Mouse (Mus musculus) left cerebral cortex, adult 11 months (tissue): ENCODE data around the gene Adrm1.

Experiments used
- DNase-seq: peaks from one replicate; pipeline ENCODE4 v3.0.0; 2022; ENCODE audit warnings: low spot score

Gene Adrm1

DNA sequence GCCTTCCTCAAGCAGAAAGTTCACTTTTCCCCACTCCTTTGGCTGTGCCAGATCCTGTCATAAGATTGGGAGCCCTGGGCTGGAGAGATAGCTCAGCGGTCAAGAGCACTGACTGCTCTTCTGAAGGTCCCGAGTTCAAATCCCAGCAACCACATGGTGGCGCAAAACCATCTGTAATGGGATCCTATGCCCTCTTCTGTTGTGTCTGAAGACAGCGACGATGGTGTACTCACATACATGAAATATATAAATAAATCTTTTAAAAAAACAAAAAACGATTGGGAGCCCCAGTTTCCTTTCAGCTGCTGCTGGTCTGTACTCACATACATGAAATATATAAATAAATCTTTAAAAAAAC, 13.4 kb downstream of the Adrm1 start:
- no peak for DNase-seq

DNA sequence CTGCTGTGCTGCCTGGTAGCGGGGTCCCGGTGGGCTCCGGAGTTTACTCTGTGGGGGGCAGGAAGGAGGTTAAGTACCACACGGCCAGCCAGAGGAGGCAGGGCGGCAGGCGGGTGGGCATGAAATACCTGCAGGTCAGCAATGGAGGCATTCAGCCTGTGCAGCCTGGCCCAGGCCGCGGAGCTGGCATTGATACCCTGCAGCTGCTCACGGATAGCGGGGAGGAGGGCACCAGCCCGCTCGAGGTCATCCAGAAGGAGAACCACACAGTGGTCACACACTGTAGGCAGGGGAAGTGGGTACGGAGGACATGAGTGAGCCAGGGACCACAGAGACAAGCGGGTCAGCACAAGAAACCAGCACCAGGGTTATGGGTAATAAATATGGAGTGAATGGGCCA, 14.4 kb downstream of the Adrm1 start:
- DNase-seq: no peak

DNA sequence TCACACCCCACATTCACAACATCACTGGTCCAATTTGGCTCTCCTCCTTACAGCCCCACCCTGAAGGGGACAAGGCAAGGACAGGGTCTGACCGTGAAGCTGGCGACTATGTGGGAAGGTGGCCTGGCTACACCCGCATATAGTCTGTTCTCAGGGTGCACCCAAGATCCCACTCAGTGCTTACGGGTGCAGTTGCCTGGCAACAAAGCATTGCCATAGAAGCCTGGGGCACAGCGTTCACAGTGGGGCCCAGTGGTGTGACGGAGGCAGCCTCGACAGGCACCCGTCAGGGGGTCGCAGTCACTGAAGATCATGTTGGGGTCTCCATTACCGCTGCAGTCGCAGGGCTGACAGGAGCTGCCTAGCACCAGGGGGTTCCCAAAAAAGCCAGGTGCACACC, 16.1 kb downstream of the Adrm1 start:
- no peak for DNase-seq

DNA sequence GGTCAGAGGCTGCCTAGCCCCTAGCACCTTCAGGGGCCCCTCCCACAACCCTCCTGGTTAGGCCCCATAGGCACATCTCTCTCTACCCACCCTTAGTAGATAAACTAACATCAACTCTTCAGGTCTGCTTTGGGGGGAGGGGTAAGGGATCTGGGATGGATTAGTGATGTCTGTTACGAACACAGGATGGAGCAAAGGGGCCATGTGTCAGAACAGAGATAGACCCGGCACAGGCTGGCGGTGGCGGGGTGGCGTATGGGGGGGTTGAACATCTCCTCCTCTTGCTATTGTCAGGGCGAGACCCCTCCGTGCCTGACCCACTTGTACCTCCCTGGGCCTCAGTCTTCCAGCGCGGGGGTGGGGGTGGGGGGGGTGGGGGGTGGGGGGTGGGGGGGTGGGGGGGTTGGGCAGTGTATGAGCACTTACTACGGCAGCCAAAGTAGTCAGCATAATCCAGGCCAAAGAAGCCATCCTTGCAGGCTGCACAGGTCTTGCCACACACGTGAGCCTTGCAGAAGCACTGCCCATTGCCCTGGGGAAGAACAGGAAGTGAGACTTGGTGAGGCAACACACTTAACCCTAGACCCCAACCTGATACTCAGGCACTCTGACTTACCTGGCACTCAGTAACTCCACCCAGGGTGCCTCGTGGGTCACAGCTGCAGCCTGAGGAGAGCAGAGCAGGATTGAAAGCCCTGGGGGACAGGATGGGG, 25.5 kb downstream of the Adrm1 start:
- DNase-seq: no peak

DNA sequence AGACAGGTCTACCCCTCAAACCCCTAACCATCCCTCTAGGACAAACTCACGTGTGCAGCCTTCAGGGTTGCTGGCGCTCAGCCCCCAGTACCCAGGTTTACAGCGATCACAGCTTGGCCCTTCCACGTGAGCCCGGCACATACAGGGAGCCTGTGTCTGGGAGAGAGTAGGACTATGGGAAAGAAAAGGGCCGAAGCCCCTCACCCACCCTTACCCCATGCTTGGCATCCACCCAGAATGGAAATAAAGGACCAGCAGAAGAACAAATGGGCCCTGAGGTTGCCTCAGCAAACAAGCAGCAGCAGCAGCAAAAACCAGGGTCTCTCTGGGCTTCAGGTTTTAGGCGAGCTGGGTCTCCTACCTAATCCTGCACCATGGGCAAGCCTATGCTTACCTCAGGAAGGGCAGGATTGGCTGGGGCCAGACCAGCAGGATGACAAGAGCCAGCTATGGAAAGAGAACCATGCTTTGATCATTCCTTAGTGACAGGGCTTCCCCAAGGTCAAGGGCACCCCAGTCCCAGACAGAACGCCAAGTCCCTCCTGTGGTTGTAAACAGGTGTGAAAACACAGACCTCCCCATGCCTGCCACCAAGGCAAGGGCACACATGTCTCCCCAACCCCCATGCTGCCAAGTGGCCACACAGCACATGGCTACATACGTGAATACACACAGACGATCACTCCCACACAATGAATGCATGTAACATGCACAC, 26.2 kb downstream of the Adrm1 start:
- DNase-seq: no peak

DNA sequence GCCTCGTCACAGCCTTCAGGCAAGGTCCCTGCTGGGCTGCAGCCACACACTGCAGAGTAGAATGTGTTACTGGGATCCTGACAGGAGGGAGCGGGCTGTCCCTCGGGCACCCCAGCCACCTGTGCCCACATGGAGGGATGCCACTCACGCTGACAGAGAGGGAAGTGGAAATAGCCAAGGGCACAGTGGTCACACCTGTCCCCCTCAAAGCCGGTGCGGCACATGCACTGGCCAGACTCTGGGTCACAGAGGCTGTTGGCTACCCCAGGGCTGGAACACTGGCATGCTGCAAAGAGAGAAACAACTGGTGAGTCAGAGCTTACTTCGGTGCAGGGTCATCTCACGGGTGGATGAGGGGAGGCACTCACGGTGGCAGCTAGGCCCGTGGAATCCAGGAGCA, 27.5 kb downstream of the Adrm1 start:
- DNase-seq: no peak

DNA sequence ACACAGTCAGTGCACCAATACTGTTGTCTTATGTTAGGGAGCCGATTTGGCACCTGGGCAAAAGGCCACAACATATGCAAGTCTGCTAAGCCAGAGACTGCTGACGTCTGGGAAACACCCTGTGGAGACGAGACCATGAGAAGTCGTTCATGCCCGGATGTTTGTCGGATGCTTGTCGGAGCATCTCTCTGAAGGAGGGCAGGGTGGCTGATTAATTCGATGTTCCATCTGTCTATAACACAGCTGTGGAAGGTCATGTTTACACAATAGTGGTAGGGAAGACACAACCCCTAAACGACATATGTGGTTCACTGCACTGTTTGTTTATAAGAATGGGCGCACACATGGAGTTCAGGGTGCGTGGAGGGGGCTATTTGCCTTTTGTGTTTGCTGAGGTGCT, 29.4 kb downstream of the Adrm1 start:
- no peak for DNase-seq

DNA sequence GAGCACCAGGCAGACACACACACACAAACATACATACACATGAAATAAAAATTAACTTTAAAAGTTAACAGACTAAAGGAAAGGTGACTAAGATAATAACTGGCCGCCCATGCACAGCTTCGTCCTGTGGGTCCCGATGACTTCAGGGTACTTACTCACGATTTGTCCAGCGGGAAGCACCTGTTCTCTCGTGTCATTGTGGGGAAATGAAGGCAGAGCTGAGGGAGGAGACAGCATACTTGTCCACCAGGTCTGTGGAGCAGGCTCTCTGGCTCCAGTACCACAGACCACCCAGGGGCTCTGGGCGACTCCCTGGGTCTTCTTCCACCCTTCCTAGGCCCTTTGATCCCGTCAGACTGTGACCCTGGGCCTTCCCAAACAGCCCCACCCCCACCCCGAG, 30.0 kb downstream of the Adrm1 start:
- no peak for DNase-seq

DNA sequence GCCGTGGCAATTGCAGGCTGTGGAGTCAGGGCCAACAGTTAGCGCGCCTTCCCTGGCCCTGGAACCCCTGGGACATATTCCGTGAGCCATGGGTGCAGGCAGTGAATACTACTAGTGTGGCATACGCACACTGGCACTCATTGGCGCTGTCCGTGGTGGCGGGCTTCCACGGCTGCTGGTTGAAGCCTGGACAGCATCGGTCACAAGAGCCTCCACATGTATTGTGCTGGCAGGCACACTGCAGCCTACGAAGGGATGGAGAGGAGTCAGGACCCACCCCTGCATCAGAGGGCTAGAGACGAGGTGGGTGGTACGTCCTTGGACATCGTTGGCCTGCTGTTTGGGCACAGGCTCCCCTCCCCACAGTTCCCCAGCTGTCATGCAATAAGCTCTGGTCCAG, 31.0 kb downstream of the Adrm1 start:
- DNase-seq: no peak

DNA sequence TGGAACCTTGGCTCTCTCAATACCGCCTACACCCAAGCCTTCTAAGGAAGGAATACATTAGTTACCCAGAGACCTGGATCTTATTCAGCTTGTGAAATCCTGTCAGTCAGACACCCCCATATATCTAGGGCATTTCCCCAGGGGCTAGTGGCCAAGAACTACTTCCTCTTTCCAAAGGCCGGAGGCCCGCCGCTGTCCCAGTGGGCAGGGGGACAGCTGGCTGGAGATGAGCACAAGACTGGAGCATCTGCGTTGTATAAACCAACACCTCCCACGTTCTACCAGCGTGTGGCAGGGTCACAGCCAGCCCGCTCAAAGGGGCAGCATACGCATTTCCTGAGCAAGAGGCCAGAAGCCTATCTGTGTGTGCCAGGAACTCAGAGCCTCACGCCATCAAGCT, 31.5 kb downstream of the Adrm1 start:
- no peak for DNase-seq

DNA sequence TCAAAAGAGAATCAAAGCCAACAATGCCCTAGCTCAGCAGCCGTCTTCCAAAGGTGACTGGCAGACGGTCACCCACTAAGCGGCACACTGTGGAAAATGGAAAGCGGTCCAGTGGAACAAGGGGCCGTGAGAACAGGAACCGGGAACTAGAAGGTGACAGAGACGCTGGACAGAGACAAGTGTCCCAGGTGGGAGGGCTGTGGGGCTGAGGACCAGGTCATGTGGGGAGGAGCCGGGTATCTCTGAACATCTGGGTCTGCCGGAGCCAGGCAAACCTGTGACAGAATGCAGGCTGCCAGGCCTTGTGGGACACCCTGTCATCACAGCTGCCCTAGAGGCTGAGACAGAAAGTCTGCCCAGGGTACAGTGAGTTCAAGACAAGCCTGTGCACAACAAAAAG, 33.2 kb downstream of the Adrm1 start:
- no peak for DNase-seq

DNA sequence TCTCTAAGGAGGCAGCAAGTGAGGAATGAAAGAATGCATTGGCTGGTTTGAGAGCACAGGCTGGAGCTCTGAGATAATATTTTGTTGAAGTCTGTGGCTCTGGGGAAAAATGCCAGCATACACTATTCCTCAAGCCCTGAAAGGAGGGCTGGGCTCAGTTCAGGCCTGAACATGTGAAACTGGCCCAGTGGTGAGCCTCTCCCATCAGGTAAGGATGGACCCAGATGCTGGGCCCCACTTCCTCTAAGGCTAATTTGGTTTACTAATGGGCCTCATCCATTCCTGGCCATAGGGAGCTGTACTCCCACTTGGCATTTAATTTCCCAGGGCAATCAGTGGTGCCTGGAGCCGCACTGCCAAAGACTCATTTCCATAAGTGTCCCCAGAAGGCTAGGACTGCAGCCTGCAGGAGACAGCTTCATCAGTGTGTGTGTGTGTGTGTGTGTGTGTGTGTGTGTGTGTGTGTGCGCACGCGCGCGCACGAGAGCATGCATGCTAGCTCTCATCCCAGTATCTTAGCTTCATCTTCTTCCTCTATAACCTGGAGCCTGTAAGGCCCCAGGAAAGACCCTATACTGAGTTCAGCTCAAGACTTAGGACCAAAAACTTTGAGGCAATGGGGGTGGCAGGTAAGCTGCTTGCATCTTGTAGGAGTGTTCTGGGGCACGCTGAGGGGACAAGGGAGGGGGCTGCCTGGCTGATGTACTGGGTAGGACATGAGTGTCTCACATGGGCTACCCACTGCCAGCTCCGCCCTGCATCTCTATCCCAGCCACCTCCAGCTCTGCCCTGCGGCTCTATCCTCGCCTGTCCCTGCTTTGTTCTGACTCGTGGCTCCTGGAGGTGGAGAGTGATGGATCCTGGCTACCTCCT, 34.0 kb downstream of the Adrm1 start:
- DNase-seq: no peak

DNA sequence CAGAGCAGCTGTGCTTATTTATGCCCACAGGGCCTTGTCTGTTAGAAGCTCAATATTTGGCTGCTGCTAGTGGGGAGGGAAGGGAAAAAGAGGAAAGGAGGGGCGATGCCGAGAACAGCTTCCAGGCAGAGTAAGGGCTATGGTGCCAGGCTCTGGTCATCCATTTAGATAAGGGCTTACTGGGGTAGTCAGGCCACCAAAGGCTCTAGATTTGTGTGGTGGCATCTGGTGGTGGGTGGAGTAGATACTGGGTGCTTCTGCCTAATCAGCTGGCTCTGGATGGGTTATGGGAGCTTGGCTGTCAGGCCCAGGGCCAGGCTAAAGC, 34.6 kb downstream of the Adrm1 start:
- no peak for DNase-seq

DNA sequence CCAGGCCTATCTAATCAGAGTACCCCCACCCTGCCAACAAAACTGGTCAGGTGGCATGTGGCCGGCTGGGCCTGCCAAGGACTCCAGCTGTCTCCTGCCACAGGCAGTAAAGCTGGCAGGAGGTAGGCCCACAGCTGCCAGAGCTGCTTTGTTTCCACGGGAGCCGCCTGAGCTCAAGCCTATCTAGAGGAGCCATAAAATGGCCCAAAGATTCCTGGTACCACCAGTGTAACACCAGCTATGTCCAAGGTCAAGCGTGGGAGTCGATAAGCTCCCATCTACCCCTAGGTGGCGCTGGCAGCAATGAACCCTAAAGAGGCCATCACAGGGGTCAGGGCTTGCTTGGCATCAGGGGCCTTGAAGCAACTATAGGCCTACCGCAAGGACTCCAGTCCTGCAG, 36.6 kb downstream of the Adrm1 start:
- DNase-seq: no peak

DNA sequence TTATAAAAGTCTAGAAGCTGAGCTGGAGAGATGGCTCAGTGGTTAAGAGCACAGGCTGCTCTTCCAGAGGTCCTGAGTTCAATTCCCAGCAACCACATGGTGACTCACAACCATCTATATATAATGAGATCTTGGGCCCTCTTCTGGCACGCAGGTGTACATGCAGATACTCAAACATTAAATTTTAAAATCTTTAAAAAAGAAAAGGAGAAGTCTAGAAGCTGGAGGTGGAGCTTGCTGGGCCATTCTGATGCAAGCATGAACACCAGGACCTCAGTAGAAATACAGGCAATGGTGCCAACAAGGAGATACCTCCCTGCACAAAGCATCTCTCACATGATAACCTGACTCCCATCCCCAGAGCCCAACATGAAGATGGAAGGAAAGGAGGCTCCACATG, 37.7 kb downstream of the Adrm1 start:
- DNase-seq: no peak

DNA sequence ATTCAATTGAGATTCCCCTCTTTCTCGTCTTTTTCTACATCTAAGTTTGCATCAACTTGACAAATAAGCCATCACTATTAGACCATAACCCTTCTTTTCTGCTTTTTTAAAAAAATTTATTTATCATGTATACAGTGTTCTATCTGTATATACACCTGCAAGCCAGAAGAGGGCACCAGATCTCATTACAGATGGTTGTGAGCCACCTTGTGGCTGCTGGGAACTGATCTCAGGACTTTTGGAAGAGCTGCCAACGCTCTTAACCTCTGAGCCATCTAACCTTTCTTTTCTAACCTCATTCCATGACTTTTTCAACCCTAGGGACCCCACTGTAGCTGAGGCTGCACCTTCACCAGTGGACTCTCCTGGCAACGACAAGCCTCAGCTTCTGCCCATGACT, 41.0 kb downstream of the Adrm1 start:
- DNase-seq: no peak

DNA sequence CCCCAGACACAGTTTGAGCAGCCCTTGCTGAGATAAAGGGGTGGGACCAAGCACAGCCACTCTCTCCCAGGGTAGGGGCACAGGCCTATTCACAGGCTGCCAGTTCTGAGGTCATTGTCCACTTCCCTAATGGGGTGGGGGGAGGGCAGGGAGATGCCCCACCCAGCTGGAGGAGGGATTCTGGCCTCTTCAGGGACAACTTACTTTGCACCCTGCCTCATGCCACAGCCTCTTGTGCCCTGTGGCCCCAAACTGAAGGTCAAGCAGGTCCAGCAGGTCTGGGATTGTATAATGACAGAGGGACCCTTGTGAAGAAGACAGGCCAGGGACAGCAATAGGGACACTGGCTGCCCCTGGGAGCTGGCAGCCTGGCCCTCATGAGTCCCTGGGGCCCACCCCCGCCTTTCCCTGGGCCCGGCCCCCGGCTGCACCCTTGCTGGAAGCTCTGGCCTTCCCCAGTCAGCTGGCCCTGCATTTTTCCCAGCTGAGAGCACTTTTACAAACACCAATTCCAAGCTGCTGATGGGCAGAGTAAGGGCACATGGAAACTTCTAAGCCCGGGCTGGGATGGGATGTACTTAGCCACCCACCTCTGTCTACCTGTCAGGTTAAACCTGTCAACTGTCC, 43.2 kb downstream of the Adrm1 start:
- DNase-seq: no peak

DNA sequence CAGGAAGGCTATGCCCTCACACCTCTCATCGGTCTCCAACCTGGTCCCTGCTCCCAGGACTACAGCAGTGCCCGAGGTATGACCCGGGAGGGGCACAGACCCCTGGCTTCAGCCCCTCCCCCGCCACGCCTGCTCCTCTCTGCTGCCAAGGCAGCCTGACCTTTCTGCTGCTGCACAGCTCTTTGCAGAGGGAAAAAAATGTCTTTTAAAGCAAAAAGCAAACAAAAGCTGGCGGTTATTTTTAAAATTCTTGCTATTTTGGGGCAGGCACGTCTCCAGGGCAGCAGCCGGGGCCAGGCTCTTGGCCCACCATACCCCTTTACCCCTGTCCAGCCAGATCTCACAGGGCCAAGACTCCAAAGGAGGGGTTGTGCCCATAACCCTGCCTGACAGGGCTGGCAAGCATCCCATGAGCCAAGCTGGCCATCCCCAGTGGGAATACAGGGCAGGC, 43.8 kb downstream of the Adrm1 start:
- DNase-seq: no peak

DNA sequence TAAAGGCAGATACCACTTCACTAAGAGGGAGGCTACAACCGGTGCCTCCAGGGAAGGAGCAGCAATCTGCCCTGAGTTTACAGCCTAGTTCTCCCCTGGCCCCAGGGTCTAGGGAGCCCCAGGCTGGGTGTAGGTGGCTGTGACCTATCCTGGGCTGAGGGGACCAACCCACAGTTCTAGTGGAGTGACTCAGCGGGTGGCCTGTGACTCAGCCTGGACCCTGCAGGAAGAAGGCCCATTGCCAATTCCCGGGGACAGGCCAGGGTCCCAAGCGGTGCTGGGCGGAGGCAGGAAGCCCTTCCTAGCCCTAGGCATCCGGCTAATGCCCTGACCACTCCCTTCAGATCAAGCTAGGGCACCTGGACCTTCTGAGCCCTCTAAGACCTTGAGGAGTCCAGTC, 44.7 kb downstream of the Adrm1 start:
- DNase-seq: no peak

DNA sequence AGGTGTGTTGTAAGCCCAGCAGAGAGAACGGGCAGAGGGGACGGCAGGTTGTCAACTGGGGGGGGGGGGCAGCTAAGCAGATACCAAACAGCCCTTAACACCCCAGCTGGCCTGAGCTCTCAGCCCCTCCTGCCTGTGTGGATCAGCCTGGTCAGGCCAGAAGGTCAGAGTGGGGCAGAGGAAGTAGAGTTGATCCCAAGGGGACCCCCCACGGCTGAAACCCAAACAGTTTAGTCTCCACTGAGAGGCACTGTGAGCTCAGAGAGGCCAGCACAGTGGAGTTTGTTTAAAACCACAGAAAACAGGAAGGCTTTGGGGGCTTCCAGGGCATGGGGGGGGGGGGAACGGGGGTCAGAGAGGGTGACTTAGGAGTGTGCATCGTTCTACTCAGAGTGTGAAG, 45.6 kb downstream of the Adrm1 start:
- no peak for DNase-seq

DNA sequence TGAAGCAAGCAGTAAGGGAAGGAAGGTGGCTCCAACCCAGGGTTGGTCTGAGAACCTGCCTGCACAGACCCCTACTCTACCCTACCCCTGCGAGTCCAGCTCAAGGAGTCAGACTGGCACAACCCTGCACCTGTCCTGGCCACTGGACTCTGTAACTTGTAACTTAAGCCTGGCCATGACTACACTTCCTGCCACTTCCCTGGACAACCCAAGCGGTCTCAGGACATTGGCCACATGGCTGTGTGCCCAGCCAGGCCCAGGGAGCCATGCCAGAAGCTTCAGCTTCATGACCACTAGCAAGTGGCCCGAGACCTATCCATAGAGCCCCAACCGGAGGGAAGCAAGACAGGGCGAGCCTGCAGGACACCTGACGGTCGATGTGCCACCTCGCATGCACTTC, 46.3 kb downstream of the Adrm1 start:
- no peak for DNase-seq

DNA sequence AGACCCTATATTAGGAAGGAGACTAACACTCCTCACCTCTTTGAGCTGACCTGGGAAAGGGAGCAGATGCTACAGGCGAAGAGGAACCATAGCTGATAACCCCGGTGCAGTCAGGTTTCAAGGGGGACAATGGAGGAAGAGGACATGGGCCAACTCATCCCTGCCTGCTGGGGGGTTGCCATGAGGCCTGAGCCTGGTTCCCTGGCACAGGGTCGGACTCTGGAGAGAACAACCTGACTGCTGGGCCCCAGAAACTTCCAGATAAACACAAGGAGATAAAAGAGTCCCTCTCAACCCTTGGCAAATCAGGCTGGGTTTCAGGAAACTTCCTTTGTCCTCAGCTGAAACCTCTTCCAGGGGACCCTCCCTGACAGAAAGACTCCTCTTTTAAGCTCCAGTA, 47.0 kb downstream of the Adrm1 start:
- DNase-seq: no peak

DNA sequence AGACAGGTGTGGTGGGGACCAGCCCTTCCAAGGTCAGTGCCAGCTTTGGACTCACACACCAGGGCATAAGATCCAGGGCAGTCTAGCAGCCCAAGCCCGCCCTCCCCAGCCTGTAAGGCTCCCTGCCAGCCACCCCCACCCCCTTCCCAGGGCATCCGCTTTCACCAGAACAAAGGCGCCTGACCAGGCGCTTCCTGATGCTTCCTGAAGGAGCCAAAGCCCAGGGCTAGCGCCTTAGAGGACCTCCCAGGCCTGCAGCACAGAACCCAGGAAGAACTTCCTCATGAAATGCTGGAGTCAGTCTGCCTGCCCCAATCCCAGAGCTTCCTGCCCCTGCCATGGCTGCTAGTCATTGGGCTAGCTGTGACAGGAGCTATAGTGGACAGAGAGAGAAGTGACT, 47.4 kb downstream of the Adrm1 start:
- DNase-seq: no peak
